Mouse (Mus musculus): ENCODE measurements around the gene Rtp4. TPM values are rescaled to one million over a fixed set of nuclear protein-coding genes. Genes with fewer than 3 reads are reported as not detected.

Rtp4 gene
- polyA plus RNA-seq, 1 experiment from 2014 or later, result 24.0 TPM

DNA sequence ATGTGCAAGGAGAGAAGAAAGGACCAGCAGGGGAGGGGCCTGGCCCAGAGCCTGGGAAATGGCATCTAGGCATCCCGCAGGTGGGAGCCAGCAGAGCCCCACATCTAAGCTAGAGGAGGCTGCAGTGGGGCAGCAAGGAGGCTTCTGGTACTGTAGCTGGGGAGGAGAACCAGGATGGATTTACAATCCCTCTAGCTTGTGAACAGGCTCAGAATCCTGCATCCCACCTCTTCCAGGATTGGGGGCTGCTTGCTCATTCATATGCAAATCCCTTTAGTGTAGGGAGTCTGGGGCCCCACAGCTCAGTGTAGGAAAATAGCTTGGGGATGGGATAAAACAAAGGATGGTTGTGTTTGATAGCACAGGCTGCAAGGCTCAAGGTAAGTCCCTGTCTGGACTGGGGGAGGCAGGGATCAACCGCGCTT is 15.8 kb upstream of the Rtp4 start:
- ATAC-seq (no peak), DNase-seq (no peak)
- Histone ChIP-seq H3K27ac (ENCODE audit: low read depth) (peak overlapping the region; percentile 16; the same call in 1 of the 2 replicates), H3K4me2 (ENCODE audit: low read depth, low read length) (no peak overlapping the region), H3K4me3 (ENCODE audit: low read depth, low read length) (no peak overlapping the region), H3K27me3 (ENCODE audit: insufficient read depth, low read length) (no peaks in the 10 kb centered on the region), H3K9me3 (ENCODE audit: low read length) (no peaks in the 10 kb centered on the region), H3K36me3 (replicated peaks; ENCODE audit: insufficient read depth, low read length) (peaks cover 11% of the 10 kb centered on the region), H3K4me1 (ENCODE audit: insufficient read depth) (peaks cover 52% of the 10 kb centered on the region), H3K9ac (replicated peaks) (no peak overlapping the region; the same call in 1 of the 2 replicates)
- TF ChIP-seq CTCF (IDR thresholded peaks at IDR 0.05; ENCODE audit: low read depth), result no peak
- TF ChIP-seq EP300 (IDR thresholded peaks at IDR 0.05; ENCODE audit: low read depth), result no peak
- 78% methylated on average over 3 of the region's 3 CpGs for WGBS (ENCODE audit: insufficient replicate concordance)

DNA sequence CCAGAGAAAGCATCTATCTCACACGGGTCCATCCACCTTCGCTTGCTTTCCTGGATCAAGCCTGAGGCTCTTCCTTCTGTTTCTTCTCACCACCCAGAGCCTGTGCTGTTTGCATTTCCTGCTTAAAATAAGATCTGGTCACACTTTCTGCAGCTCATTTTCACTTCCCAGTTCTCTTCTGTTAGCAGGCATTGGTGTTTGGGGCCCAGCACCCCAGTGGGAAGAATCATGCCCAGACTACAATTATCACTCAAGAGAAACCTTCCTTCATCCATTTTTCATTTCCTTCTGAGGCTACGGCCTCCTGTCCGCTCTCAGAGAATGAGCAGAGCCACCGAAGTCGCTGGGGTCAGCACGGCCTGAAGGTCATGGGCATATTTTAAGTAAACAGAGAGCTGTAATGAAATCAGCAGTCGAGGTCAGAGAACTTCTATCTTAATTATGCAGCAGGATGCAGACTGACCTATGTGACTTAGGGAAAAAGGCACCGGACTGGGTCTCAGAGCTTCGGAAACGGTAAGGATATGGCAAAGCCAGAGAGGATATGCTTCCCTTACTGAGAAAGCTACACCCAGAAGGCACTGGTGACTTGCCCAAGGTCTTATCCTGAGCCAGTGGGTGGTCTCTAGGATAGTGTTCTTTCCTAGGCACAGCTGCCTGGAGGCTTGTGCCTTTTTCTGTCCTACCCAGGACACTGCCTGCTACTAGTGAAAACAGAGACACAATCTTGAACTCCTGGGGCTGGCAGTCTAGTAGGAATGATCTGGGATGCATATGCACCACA is 14.0 kb upstream of the Rtp4 start:
- H3K4me3 ChIP-seq (ENCODE audit: low read depth, low read length), result no peak overlapping the region
- peak overlapping the region; percentile 62; the same call in 1 of the 2 replicates for H3K27ac ChIP-seq (ENCODE audit: low read depth)
- H3K36me3 ChIP-seq (replicated peaks; ENCODE audit: insufficient read depth, low read length), result peaks cover 17% of the 10 kb centered on the region
- ATAC-seq (peak; percentile 27), DNase-seq (peak; percentile 37)
- no peak overlapping the region for H3K4me2 ChIP-seq (ENCODE audit: low read depth, low read length)
- H3K4me1 ChIP-seq (ENCODE audit: insufficient read depth), result peaks cover 39% of the 10 kb centered on the region
- H3K9ac ChIP-seq (replicated peaks), result no peak overlapping the region
- H3K9me3 ChIP-seq (ENCODE audit: low read length), result no peaks in the 10 kb centered on the region
- TF ChIP-seq EP300 (IDR thresholded peaks at IDR 0.05; ENCODE audit: low read depth), result no peak
- TF ChIP-seq CTCF (IDR thresholded peaks at IDR 0.05; ENCODE audit: low read depth), result no peak
- H3K27me3 ChIP-seq (ENCODE audit: insufficient read depth, low read length), result no peaks in the 10 kb centered on the region
- WGBS (ENCODE audit: insufficient replicate concordance), result 30% methylated on average over 11 of the region's 11 CpGs

DNA sequence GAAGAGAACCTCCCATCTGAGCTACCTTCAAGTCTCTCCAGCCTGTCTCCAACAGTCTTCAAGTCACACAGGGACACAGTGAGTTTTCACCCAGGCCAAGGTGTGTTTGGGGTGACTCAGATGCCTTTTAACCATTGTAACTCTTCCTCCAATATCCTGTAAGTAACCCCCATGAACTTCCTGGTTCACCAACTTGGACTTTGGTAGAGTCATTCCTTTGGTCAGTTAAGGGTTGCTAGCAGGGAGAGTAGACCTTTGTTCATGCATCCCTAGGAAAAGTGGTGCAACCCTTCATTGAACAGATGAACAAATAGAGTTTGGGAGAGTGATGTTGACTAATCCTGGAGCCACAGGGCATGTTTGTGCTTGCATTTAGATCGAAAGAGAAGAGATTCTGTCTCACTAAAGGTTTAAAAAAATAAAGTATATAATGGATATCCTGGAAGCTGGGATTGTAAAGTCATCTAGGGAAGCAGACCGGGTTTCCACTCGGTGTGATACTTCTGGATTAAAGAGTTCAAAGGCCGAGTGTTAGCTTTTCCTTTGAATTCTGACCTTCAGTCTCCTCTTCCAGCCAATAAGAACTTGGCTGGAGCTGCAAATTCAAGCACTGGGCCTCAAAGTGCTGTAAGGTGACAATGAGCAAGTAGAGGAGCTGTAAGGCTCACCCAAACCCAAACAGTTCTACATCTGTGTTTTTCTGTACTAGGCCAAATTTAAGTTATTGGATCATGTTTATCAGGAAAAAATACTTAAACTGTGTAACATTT is 8.7 kb upstream of the Rtp4 start:
- H3K4me2 ChIP-seq (ENCODE audit: low read depth, low read length), result no peak overlapping the region
- H3K27ac ChIP-seq (ENCODE audit: low read depth), result peak overlapping the region; percentile 74
- peaks cover 27% of the 10 kb centered on the region for H3K4me1 ChIP-seq (ENCODE audit: insufficient read depth)
- DNase-seq (no peak), ATAC-seq (peak; percentile 92)
- no peaks in the 10 kb centered on the region for H3K27me3 ChIP-seq (ENCODE audit: insufficient read depth, low read length)
- H3K9ac ChIP-seq (replicated peaks), result no peak overlapping the region
- peaks cover 13% of the 10 kb centered on the region for H3K36me3 ChIP-seq (replicated peaks; ENCODE audit: insufficient read depth, low read length)
- no peaks in the 10 kb centered on the region for H3K9me3 ChIP-seq (ENCODE audit: low read length)
- WGBS (ENCODE audit: insufficient replicate concordance), result 51% methylated on average over 4 of the region's 4 CpGs
- TF ChIP-seq EP300 (IDR thresholded peaks at IDR 0.05; ENCODE audit: low read depth) (peak; percentile 66; the same call in 1 of the 2 replicates), CTCF (IDR thresholded peaks at IDR 0.05; ENCODE audit: low read depth) (no peak)
- no peak overlapping the region for H3K4me3 ChIP-seq (ENCODE audit: low read depth, low read length)

DNA sequence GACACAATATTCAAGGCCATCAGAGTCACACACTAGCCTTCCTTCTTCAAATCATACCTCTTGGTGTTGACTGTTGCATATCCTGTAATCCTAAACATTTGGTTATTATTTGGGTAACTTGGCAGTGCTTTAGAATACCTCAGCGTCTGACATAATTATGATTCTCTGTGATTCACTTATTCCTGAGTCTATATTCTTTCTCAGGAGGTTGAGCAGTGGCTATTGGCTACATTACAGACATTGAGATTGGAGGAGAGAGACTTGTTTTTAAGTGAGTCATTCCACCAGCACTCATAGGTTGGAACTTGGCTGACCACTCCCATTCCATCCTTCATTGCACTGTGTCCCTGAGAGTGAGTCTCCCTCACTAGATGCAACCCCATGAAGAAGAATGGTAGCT is 6.7 kb upstream of the Rtp4 start:
- Histone ChIP-seq H3K4me3 (ENCODE audit: low read depth, low read length) (no peak overlapping the region), H3K27ac (ENCODE audit: low read depth) (no peak overlapping the region), H3K27me3 (ENCODE audit: insufficient read depth, low read length) (no peaks in the 10 kb centered on the region), H3K4me2 (ENCODE audit: low read depth, low read length) (no peak overlapping the region), H3K9me3 (ENCODE audit: low read length) (no peaks in the 10 kb centered on the region), H3K36me3 (replicated peaks; ENCODE audit: insufficient read depth, low read length) (peaks cover 13% of the 10 kb centered on the region), H3K9ac (replicated peaks) (no peak overlapping the region), H3K4me1 (ENCODE audit: insufficient read depth) (peaks cover 29% of the 10 kb centered on the region)
- TF ChIP-seq EP300 (IDR thresholded peaks at IDR 0.05; ENCODE audit: low read depth) (no peak), CTCF (IDR thresholded peaks at IDR 0.05; ENCODE audit: low read depth) (no peak)
- DNase-seq, result no peak
- ATAC-seq, result no peak
- WGBS (ENCODE audit: insufficient replicate concordance), result 69% methylated on average over 1 of the region's 1 CpGs

DNA sequence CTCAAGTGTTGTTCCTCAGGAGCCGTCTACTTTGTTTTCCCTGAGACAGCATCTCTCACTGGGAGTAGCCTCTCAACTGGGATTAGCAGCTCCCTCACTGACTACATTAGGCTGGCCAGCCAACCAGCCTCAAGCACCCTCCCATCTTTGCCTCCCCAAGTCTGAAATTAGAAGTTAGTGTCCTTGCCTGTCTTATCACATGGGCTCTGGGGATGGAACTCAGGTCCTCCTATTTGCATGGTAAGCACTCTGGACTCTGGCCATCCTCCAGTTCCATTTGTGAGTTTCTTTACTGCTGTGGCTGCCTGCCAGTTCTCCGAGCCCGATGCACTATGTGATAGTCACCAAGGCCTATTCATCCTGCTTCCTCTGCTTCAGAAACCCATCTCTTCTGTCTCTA is 4.3 kb upstream of the Rtp4 start:
- Histone ChIP-seq H3K27ac (ENCODE audit: low read depth) (peak overlapping the region; percentile 83), H3K9ac (replicated peaks) (no peak overlapping the region), H3K4me3 (ENCODE audit: low read depth, low read length) (no peak overlapping the region), H3K9me3 (ENCODE audit: low read length) (no peaks in the 10 kb centered on the region), H3K27me3 (ENCODE audit: insufficient read depth, low read length) (no peaks in the 10 kb centered on the region), H3K4me2 (ENCODE audit: low read depth, low read length) (no peak overlapping the region), H3K4me1 (ENCODE audit: insufficient read depth) (peaks cover 25% of the 10 kb centered on the region), H3K36me3 (replicated peaks; ENCODE audit: insufficient read depth, low read length) (peaks cover 4% of the 10 kb centered on the region; the same call in 1 of the 2 replicates)
- ATAC-seq (peak; percentile 56), DNase-seq (peak; percentile 76)
- TF ChIP-seq CTCF (IDR thresholded peaks at IDR 0.05; ENCODE audit: low read depth) (no peak), EP300 (IDR thresholded peaks at IDR 0.05; ENCODE audit: low read depth) (no peak)
- WGBS (ENCODE audit: insufficient replicate concordance), result 34% methylated on average over 3 of the region's 3 CpGs

DNA sequence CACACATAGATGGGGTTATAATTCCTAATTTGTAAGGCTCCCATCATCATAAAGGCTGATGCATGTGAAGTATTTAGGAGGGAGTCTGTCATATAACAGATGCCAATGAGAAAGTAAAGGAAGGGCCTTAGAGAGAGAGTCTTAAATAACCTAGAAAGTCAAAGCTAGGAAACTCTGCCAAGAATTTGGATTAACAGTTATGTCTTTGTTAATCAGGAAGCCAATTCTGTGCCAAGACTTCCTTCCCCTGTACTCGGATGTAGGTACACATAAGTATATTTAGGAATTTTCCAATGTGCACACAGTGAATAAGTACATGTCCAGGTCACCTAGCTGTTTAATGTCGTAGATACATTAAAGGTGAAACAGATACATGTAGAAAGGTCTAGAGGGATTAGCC is 3.5 kb upstream of the Rtp4 start:
- no peak for DNase-seq
- TF ChIP-seq CTCF (IDR thresholded peaks at IDR 0.05; ENCODE audit: low read depth) (no peak), EP300 (IDR thresholded peaks at IDR 0.05; ENCODE audit: low read depth) (no peak)
- H3K36me3 ChIP-seq (replicated peaks; ENCODE audit: insufficient read depth, low read length), result peaks cover 4% of the 10 kb centered on the region; the same call in 1 of the 2 replicates
- no peaks in the 10 kb centered on the region for H3K9me3 ChIP-seq (ENCODE audit: low read length)
- no peak for ATAC-seq
- no peak overlapping the region for H3K4me2 ChIP-seq (ENCODE audit: low read depth, low read length)
- H3K27me3 ChIP-seq (ENCODE audit: insufficient read depth, low read length), result no peaks in the 10 kb centered on the region
- 46% methylated on average over 2 of the region's 2 CpGs for WGBS (ENCODE audit: insufficient replicate concordance)
- no peak overlapping the region for H3K4me3 ChIP-seq (ENCODE audit: low read depth, low read length)
- H3K4me1 ChIP-seq (ENCODE audit: insufficient read depth), result peaks cover 25% of the 10 kb centered on the region
- H3K9ac ChIP-seq (replicated peaks), result 0 out of 2 replicates have a peak overlapping the region, but pooled peaks have one; percentile 9
- peak overlapping the region; percentile 83 for H3K27ac ChIP-seq (ENCODE audit: low read depth)
